Mouse (Mus musculus): ENCODE results near the gene Slc5a10. TPM values are rescaled to one million over a fixed set of nuclear protein-coding genes. Genes with fewer than 3 reads are reported as not detected.
"Not testable (repeated sequence)": the region's sequence is repeated elsewhere in the genome, so short reads cannot be mapped to it uniquely, and the experiment has no call there.

The Slc5a10 gene
- total RNA-seq, 2 experiments from 2014 or later, result 0.22 to 0.23 TPM

DNA sequence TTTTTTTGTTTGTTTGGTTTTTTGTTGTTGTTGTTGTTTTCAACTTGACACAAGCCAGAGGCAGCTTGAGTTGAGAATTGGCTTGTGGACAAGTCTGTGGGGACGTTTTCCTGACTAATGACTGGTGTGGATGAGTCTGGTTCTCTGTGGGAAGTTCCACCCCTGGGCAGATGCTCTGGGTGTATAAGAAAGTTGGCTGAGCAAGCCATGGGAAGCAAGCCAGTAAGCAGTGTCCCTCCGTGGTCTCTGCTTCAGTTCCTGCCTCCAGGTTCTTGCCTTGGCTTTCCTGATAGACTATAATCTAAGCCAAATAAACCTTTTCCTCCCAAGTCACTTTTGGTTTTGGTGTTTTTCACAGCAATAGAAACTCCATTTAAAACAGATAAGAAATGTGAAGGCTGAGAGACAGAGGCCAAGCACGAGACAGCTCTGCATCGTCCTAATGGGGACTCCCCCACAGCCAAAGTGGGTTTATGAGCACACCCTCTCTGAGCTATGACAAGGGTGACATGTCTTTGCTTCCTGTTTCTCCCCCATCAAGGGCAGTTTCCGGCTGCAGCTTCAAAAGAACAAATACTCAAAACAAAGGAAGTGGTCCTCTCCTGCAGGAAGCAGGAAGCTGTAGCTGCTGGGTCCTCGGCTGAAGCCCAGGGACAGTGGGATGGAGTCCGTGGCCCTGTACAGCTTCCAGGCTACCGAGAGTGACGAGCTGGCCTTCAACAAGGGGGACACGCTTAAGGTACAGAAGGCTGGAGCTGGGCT is 67.8 kb downstream of the Slc5a10 start, which contains the start of gene Grap:
Grap (plus strand) TSS at position 580 of the 762 bp plus-strand sequence.
- DNase-seq (ENCODE audit: low spot score in 2 of 2), result no peak
- intact Hi-C loops (cut with DNase I), result no loop called here

GRCm38 (mm10) chr11:61652216-61652615 is 68.4 kb downstream of the Slc5a10 start:
- intact Hi-C loops (cut with DNase I), result no loop called here
- DNase-seq (ENCODE audit: low spot score in 2 of 2), result no peak

DNA sequence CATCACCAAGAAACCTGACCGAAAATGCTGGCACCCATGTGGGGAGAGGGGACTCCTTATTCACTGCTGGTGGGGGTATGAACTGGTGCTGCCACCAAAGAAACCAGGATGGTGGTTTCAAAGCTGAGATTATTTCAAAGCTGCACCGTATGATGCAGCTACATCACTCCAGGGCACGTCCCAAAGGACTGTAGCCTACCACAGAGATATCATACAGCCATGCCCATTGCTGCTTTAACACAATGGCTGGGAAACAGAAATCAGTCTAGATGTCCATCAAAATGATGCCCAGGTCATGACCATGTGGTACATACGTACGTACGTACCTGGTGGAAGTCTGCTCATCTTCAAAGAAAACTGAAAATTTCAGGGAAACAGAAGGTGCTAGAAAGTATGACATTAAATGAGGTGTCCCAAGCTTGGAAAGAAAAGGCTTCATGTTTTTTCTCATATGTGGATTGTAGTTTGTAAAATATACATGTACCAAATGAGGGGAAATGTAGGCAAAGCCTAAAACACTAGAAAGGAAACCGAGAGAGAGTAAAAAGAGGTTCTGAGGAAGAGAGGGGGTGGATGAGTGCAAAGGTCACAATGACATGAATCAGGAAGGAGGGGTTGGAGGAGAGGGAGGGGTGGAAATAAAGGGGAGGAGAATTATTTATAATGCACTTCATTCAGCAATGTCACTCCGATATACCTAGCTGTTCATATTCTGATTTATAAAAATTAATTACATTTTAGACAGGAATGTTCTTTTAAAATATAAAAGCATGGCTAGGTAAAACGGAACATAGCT is 70.0 kb downstream of the Slc5a10 start:
- DNase-seq (ENCODE audit: low spot score in 2 of 2), result no peak
- intact Hi-C loops (cut with DNase I), result no loop called here

- no peak for DNase-seq (ENCODE audit: low spot score in 2 of 2)
- intact Hi-C loops (cut with DNase I), result no loop called here
Observed at GRCm38 (mm10) chr11:61649626-61650025, 71.0 kb downstream of the Slc5a10 start.

DNA sequence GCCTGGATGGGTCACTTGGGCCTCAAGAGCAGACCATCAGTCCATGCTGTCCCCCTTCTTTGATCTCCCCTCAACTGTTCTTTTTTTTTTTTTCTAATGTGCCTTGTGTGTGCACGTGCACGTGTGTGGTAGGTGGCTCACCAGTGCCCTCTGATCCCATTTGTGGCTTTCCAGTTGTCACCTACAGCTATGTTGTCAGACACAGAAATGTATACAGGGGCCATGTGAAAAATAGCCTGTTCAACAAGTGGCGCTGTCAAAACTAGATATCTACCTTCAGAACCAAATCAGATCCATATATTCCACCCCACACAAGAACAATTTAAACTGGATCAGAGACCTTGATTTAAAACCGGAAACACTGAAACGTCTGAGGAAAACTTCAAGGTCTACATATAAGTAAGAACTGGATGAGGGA is 71.5 kb downstream of the Slc5a10 start:
- no peak for DNase-seq (ENCODE audit: low spot score in 2 of 2)
- intact Hi-C loops (cut with DNase I), result no loop called here

GRCm38 (mm10) chr11:61648749-61649115 is 71.9 kb downstream of the Slc5a10 start:
- peak; percentile 59 to 75 for DNase-seq (ENCODE audit: low spot score in 2 of 2)
- intact Hi-C loops (cut with DNase I), result no loop called here

GRCm38 (mm10) chr11:61647956-61648748 is 72.5 kb downstream of the Slc5a10 start:
- DNase-seq (ENCODE audit: low spot score in 2 of 2), result no peak

DNA sequence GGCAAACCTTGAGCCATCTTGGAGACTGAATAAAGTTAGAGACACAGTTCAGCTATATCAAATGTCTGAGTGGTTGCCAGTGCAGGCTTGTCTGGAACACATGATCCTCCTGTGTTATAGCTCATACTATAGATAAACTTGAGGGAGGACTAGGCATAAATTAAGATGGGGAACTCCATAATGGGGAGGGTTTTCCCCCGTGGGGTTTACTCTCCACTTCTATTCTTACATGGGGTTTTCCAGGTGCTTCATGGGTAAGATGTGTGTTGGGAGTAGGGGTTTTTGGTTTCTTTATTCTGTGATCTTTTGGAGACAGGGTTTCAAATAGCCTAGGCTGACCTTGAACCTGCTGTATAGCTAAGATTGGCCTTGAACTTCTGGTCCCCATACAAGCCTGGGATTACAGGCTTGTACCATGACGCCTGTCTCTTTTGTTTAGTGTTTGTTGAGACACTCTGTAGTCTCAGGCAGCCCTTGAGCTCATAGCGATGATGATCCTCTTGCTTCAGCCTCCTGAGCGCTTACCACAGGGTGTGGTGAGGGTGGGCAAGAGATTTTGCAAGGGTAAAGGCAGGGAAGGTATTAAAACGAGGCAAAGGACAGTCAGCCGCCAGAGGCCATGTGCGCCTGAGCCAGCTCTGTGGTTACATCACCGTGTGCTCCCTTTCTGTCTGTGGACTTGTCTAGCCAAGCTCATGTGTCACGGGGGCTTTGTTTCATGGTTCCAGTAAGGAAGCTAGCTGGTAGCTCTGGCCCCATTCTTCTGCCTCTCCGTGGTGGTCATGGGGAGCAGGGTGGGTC is 73.3 kb downstream of the Slc5a10 start:
- intact Hi-C loops (cut with DNase I), result no loop called here
- no peak for DNase-seq (ENCODE audit: low spot score in 2 of 2)

More at GRCm38 (mm10) chr11:61647956-61648748, 72.5 kb downstream of the Slc5a10 start:
- intact Hi-C loops (cut with DNase I), result no loop called here

- no peak for DNase-seq (ENCODE audit: low spot score in 2 of 2)
- intact Hi-C loops (cut with DNase I), result no loop called here
Observed at GRCm38 (mm10) chr11:61646499-61647039, 74.1 kb downstream of the Slc5a10 start.

- intact Hi-C loops (cut with DNase I), result no loop called here
- no peak for DNase-seq (ENCODE audit: low spot score in 2 of 2)
Observed at GRCm38 (mm10) chr11:61645357-61645857, 75.2 kb downstream of the Slc5a10 start.

DNA sequence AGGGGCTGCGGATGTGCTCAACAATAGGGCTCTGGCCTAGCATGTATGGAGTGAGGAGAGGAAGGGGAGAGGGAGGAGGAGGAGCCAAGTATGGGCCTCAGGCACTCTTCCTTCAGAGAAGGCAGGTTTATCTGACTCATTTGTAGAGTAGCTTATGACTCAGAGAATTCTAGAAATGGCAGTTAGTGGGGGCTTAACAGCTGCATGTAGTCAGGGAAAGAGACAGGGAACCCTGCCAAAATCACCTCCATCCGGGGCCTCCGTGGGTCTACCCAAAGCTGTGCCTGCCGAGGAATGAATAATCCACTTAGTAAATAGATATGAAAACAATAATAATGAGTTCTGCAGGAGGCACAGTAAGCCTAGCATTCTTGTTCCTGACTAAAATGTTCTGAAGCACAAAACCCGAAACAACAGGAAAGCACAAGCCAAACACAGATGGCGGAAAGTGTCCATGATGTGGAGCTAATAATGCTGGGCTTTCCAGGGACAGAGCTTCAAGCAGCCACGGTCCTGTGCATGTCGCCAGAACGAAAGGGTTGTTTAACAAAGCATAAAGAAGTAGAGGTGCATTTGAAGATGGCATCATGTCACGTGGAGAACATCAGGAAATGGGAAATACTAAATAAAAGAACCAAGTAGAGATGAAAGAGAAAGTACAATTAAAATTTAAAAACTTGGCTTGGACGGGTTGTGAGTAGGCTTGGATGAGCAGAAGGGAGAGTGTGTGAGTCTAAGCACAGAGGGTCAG is 75.9 kb downstream of the Slc5a10 start:
- intact Hi-C loops (cut with DNase I), result no loop called here
- peak; percentile 59 to 67 for DNase-seq (ENCODE audit: low spot score in 2 of 2)

GRCm38 (mm10) chr11:61643184-61643961 is 77.3 kb downstream of the Slc5a10 start:
- DNase-seq (ENCODE audit: low spot score in 2 of 2), result no peak
- intact Hi-C loops (cut with DNase I), result no loop called here

- DNase-seq (ENCODE audit: low spot score in 2 of 2), result no peak
- intact Hi-C loops (cut with DNase I), result no loop called here
Observed at GRCm38 (mm10) chr11:61642106-61642505, 78.5 kb downstream of the Slc5a10 start.

GRCm38 (mm10) chr11:61640585-61640984 is 80.0 kb downstream of the Slc5a10 start:
- DNase-seq (ENCODE audit: low spot score in 2 of 2), result not testable (repeated sequence)

GRCm38 (mm10) chr11:61639601-61640177 is 80.9 kb downstream of the Slc5a10 start:
- no peak for DNase-seq (ENCODE audit: low spot score in 2 of 2)
- intact Hi-C loops (cut with DNase I), result no loop called here

More at GRCm38 (mm10) chr11:61640585-61640984, 80.0 kb downstream of the Slc5a10 start:
- intact Hi-C loops (cut with DNase I), result not testable (repeated sequence)

DNA sequence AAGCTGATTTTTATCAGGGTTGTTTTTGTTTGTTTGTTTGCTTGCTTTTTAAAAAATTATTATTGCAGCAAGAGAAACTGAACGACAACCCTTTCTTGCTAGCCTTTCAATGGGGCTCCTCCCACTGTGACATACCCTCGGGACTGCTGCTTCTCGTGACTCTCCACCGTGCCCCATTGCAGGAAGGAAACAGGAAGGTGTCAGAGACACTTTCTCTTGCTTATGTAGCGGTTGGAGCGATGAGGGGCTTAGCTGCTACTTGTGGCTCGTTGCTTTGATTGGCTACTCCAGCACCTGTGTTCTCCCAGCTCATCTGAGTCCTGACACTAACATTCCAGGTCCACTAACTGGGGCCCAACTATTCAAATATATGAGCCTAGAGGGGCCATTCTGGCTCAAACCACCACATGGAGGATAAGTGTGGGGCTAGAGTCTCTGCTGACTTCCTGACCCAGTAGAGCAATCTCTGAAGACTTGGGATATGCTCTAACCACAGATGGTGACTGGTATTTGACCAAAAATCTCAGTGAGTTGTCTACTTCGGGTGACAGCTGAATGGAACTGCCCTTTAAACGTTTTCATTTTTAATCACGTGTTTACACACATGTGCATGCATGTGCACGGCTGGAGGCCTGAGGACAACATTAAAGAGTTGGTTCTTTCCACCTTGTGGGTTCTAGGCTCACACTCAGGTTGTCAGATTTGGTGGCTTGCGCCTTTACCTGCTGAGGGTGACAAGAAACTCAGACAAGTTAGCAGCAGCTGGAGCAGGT is 81.7 kb downstream of the Slc5a10 start:
- intact Hi-C loops (cut with DNase I), result no loop called here
- DNase-seq (ENCODE audit: low spot score in 2 of 2), result no peak

Data from left cerebral cortex, postnatal 36 days (tissue).